Mouse (Mus musculus) heart, postnatal 25 days (tissue): ENCODE results near the gene Gm21409. TPM values are rescaled to one million over a fixed set of nuclear protein-coding genes. Genes with fewer than 3 reads are reported as not detected.
"Not testable (repeated sequence)": the region's sequence is repeated elsewhere in the genome, so short reads cannot be mapped to it uniquely, and the experiment has no call there.

ENCODE experiments used
- DNase-seq: peaks from one replicate; pipeline ENCODE4 v3.0.0; 2022; ENCODE audit warnings: low spot score
- intact Hi-C: fragments of 180-260 bp; cut with DNase I; formaldehyde crosslinking; loops from one replicate; pipeline ENCODE4 v1.15.1; 2025
- total RNA-seq, 2 experiments: library from RNA; stranded (reverse); gene quantifications; 2 replicates each; pipeline ENCODE4 v1.2.3; 2021

Gene Gm21409
- total RNA-seq, result not detected

- DNase-seq, intact Hi-C loops: not testable (repeated sequence)
Observed at GRCm38 (mm10) chrY:84746385-84746784, at the start of gene Gm21409. TSS of gene Gm21409 (plus strand) at chrY:84746685.

Other genes starting within 250 kb of the Gm21409 start
- gene Gm21394, start 181.8 kb upstream of the Gm21409 start, total RNA-seq, result not detected